Mouse (Mus musculus) cerebellum, adult 9-11 months (tissue): ENCODE data around the gene Cfap77.

ENCODE experiments used
- DNase-seq: peaks from one replicate; pipeline ENCODE4 v3.0.0; 2022

The Cfap77 gene

DNA sequence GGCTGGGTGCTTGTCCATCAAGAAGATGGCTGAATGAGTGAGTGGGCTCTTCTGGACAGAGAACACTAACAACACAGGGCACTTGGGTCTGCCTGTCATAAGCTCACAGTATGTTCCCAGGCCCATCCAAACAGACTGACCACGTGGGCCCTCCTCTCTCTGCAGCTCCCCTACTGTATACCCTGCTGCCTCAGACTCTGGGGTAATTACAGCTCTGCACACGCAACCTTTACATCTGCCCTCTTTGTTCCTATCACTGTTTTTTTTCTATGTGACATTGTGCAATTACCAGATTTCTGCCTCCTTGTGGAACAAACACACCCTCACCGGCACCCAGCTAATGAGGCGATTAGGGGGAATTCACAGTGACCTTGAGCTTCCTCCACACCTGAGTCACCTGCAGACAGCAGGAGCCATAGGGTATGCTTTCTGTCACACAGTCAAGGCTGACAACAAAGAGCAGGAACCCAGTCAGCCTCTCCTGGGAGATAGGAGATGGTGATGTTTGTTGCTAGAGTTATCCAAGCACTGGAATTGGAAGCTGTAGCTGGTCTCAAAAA lies 157.4 kb downstream of the Cfap77 start:
- no peak for DNase-seq

DNA sequence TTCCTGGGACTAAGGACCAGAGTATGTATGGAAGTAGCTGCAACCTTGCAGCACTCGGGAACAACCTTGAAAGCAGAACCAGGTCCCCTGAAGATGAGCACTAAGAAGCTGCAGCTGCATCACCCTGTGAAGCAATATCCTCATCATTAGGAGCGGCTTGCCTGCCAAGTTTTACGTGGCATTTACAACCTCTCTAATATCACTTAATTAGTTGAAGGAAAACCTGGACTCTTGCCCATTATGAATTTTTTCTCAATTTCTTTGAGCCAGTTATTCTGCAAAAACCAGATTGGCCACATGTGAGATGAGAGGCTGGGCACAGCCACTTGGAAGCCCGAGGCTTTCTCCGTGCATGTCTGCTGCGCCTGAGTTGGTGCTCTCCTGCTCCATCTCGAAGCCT lies 159.0 kb downstream of the Cfap77 start:
- no peak for DNase-seq

DNA sequence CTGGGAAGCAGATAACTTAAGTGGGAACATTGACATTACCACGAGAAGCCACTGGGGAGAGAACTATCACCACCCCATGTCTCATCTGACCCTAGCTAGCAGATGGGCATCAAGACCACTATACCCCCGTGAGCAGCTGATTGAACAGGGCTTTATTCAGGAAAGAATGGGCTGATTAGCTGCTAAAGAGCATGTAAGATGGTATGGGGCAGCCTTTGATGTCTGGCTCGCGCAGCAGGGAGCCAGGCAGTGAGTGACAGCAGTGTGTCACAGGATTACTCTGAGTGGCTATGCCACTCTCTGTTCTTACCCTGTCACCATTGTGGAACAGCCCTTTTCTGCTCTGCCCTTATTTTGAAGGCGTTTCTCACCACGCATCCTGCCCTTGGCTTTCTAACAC lies 161.3 kb downstream of the Cfap77 start:
- DNase-seq, result no peak

DNA sequence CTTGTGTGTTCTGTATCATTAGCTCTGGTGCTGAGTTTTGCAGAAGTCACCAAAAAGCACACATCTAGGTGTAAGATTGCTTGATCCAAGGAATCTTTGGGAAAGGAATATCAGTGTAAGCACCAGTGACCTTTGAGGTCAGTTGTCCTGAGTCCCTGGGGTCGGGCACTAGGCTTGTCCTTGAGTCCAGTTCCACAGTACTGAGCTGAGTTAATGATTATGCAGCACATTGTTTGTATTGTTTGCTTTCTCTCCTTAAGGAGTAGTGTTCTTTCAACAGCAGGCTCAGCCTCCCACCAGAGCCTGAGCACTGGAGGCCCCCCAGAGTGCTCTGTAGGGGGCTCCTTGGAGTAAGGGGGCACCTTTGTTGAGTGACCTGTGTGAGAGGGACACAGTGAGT lies 162.1 kb downstream of the Cfap77 start:
- DNase-seq, result no peak

DNA sequence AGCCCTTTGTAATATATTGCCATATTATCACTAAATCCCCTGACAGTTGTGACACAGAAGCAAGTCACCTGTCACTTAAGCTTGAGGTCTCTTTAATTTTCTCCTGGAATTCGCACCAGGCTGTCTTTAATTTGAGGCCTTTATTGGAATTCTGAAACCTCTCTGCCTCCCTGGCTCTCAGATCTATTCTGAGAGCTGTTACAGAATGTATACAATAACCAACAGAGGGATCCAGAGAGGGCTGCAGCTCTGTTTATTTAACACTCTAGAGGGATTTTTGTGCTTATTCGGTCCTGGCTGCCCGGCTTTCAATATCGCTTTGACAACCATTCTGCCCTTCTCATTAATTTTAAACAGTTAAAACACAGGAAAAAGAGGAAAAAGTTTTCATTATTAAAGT lies 170.0 kb downstream of the Cfap77 start:
- no peak for DNase-seq

DNA sequence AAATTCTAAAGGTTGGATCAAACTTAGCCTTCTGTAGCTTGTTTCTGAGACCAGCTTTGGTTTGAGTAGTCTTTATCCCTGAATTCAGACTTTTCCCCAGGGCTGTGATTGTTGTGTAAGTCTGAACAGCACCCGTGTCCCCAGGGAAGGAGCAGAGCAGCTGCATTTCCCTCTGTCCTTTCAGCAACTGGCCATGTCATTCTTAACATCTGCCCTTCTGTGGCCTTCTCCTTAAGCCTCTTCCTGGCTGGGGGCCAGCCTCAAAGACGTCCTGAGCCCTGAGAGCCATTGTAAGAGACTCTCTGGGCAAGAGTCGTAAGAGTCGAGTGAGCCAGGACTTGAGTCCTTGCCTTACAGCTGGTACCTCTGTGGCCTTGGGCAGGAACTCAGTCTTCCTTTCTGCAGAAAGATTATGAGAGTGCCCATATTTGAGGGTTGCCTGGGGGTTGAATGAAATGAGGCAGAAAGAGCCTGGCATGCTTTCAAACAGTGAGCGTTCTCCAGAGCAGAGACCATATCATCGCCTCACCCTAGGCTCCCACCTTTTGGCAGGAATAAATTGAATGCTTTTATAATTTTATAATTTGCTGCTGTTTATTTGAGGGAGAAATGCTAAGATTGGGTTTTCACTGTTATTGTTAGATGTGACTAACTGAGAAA lies 171.9 kb downstream of the Cfap77 start:
- no peak for DNase-seq

DNA sequence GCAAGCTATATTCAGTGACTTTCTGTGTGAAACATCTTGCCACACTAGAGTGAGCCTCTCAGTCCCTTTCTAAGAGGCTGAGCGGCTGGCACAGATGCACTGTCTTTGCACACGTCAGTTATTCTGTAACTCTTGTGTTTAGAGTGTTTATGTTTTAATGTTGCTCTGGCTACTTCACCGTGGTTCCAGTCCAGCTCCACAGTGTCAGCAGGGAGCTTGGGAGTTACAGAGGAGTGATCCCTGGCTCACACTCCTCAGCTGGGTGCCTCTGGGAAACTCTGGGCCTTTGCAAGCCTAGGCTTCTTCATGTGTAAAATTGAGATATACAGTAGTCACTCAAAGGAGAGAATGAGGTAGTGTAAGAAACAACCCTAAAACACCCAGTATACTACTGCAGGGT lies 172.8 kb downstream of the Cfap77 start:
- DNase-seq, result no peak

DNA sequence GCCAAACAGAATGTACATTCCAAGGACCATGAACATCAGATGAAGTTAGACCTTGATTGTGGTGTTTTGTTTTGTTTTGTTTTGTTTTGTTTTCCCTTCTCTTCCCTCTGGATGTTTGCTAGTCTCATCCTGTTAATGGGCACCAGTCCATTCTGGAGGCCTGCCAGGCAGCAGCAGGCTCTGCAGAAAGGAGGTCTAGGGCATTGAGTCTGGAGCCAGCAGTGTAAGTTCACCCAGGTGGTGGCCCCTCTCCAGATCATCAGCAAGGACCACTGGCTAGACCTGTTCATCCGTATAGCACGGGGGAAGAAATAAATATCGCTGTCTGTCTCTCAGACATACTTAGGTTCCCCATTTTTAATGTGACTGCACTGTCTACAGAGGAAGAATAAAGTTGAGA lies 173.6 kb downstream of the Cfap77 start:
- peak; percentile 20 for DNase-seq
